Mouse (Mus musculus): Measurements from ENCODE around the gene Tmprss9. TPM values are rescaled to one million over a fixed set of nuclear protein-coding genes. Genes with fewer than 3 reads are reported as not detected.

Tmprss9 gene
- polyA plus RNA-seq, 1 experiment from 2014 or later, result 2.0 TPM

DNA sequence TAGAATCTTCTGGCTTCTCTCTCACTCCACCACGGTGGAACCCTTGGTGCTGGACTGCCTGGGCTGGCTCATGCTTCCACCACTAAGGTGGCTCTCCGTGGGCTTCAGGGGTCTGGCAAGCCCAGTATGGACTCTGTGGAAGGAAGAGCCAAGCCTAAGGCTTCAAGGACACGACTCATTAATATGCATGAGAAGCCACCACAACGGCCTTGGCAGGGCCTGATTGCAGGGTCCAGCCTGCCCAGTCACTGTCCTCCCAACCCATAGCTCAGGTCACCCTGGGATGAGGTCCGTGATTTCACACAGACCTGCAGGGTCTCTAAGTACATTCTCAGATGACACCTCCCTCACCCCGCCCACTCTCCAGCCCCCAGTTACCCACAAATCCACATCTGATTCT lies 31.8 kb upstream of the Tmprss9 start:
- ATAC-seq (ENCODE audit: low FRiP score, low TSS enrichment) (no peak), DNase-seq (ENCODE audit: low spot score) (no peak)
- H3K4me1 ChIP-seq (replicated peaks; ENCODE audit: control insufficient read depth, insufficient read depth), result no peaks in the 10 kb centered on the region
- 65% methylated on average over 6 of the region's 6 CpGs for WGBS
- TF ChIP-seq EP300 (optimal IDR thresholded peaks at IDR 0.05) (no peak), CTCF (IDR thresholded peaks at IDR 0.05; ENCODE audit: low read depth) (no peak)
- H3K4me2 ChIP-seq (replicated peaks; ENCODE audit: low read depth), result no peak overlapping the region
- H3K36me3 ChIP-seq (ENCODE audit: control insufficient read depth, insufficient read depth, low read length), result no peaks in the 10 kb centered on the region
- H3K27me3 ChIP-seq (ENCODE audit: control insufficient read depth, insufficient read depth, low read length), result peaks cover 4% of the 10 kb centered on the region; the same call in 1 of the 2 replicates
- no peak overlapping the region for H3K27ac ChIP-seq (replicated peaks)
- H3K9ac ChIP-seq (ENCODE audit: low read length), result no peak overlapping the region
- no peaks in the 10 kb centered on the region for H3K9me3 ChIP-seq (ENCODE audit: control insufficient read depth, low read length)
- no peak overlapping the region for H3K4me3 ChIP-seq (ENCODE audit: low read depth, low read length)

DNA sequence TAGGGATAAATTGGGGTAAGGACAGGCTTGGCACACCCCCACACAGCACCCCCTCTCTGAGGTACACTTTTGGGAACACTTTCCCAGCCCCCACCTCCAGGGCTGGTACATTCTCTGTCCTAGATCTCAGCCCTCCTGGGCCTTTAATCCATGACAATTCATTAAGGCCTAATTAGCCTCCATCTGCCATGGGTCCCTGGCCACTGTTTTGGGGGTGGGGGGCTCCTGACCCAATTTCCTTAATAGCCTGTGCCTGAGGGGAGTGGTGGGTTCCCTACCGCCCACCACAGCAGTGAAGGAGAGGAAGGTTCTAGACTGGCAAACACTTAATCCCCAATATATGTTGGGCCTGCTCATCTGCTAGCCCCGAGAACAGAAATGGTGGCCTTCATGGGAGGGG lies 30.0 kb upstream of the Tmprss9 start:
- Histone ChIP-seq H3K4me2 (replicated peaks; ENCODE audit: low read depth) (no peak overlapping the region), H3K27me3 (ENCODE audit: control insufficient read depth, insufficient read depth, low read length) (peaks cover 4% of the 10 kb centered on the region; the same call in 1 of the 2 replicates), H3K36me3 (ENCODE audit: control insufficient read depth, insufficient read depth, low read length) (no peaks in the 10 kb centered on the region), H3K9ac (ENCODE audit: low read length) (no peak overlapping the region), H3K4me3 (ENCODE audit: low read depth, low read length) (no peak overlapping the region), H3K27ac (replicated peaks) (no peak overlapping the region), H3K9me3 (ENCODE audit: control insufficient read depth, low read length) (no peaks in the 10 kb centered on the region), H3K4me1 (replicated peaks; ENCODE audit: control insufficient read depth, insufficient read depth) (no peaks in the 10 kb centered on the region)
- no peak for TF ChIP-seq CTCF (IDR thresholded peaks at IDR 0.05; ENCODE audit: low read depth)
- no peak for TF ChIP-seq EP300 (optimal IDR thresholded peaks at IDR 0.05)
- DNase-seq (ENCODE audit: low spot score), result no peak
- ATAC-seq (ENCODE audit: low FRiP score, low TSS enrichment), result no peak
- WGBS, result 68% methylated on average over 2 of the region's 2 CpGs

DNA sequence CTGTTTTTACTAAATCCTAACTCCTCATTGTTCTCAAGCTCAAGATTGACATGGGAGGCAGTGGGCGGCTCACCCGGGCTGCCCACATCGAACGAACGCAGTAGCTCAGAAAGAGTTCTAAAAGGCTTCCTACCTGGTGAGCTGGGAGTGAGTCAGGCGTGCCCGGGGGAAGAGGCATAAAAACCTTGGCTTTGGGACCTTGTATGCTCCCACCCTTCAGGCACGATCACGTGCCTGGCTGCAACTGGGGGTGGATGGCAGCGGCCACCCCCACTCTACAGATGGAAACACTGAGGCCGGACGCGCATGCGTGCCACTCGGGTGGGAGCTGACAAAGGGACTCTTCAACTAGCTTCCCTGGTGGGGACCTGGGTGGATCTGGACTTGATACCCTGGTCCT lies 29.3 kb upstream of the Tmprss9 start:
- no peak for ATAC-seq (ENCODE audit: low FRiP score, low TSS enrichment)
- H3K27me3 ChIP-seq (ENCODE audit: control insufficient read depth, insufficient read depth, low read length), result peaks cover 4% of the 10 kb centered on the region; the same call in 1 of the 2 replicates

DNA sequence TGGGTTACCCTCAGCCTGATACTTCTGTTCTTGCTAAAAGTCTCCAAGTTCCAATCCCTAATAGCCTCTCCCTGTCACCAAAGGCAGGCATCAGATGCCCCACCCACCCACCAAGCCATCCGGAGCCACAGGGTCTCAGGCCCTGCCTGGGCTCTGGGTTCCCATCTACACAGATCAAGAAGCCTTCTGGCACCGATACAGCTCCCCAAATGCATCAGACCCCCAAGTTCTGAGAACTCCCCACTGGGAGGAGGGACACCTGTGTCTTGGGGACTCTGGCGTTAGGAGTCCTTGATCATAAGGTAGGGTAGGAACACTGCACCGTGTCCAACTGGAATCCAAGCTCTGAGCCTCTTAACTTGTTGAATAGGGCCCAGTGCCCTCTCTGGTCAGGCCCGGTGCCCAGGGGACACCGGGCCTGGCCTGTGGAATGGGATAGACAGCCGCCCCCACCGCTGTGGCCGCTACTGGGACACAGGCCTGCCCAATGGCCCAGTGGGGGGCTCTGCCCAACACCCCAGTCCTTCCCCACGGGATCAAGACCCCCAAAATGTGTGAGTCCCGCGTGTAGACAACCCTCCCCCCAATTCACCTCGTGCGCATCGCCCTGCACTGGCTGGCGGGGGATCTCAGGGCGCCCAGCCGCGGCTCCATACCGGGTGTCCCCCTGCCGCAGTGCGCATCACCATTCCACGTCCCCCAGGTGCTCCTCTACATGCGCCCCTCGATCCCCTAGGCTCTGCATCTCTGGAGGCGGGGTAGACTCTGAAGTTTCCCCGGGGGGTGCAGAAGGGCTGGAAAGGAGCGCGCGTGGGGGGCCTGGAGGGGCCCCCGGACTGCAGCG lies 28.3 kb upstream of the Tmprss9 start:
- peaks cover 4% of the 10 kb centered on the region; the same call in 1 of the 2 replicates for H3K27me3 ChIP-seq (ENCODE audit: control insufficient read depth, insufficient read depth, low read length)
- TF ChIP-seq CTCF (IDR thresholded peaks at IDR 0.05; ENCODE audit: low read depth), result no peak
- no peak for TF ChIP-seq EP300 (optimal IDR thresholded peaks at IDR 0.05)
- DNase-seq (ENCODE audit: low spot score), result no peak
- no peak for ATAC-seq (ENCODE audit: low FRiP score, low TSS enrichment)
- no peak overlapping the region for H3K27ac ChIP-seq (replicated peaks)
- H3K4me2 ChIP-seq (replicated peaks; ENCODE audit: low read depth), result peak overlapping the region; percentile 62
- no peaks in the 10 kb centered on the region for H3K36me3 ChIP-seq (ENCODE audit: control insufficient read depth, insufficient read depth, low read length)
- no peaks in the 10 kb centered on the region for H3K9me3 ChIP-seq (ENCODE audit: control insufficient read depth, low read length)
- H3K4me1 ChIP-seq (replicated peaks; ENCODE audit: control insufficient read depth, insufficient read depth), result no peaks in the 10 kb centered on the region
- peak overlapping the region; percentile 43; the same call in 1 of the 2 replicates for H3K9ac ChIP-seq (ENCODE audit: low read length)
- peak overlapping the region; percentile 41 for H3K4me3 ChIP-seq (ENCODE audit: low read depth, low read length)
- 10% methylated on average over 31 of the region's 32 CpGs for WGBS

More for the DNA sequence above, 29.3 kb upstream of the Tmprss9 start:
- H3K4me2 ChIP-seq (replicated peaks; ENCODE audit: low read depth), result no peak overlapping the region
- no peaks in the 10 kb centered on the region for H3K36me3 ChIP-seq (ENCODE audit: control insufficient read depth, insufficient read depth, low read length)
- 73% methylated on average over 15 of the region's 15 CpGs for WGBS
- no peak overlapping the region for H3K9ac ChIP-seq (ENCODE audit: low read length)
- no peak for DNase-seq (ENCODE audit: low spot score)
- TF ChIP-seq CTCF (IDR thresholded peaks at IDR 0.05; ENCODE audit: low read depth), result no peak
- no peak for TF ChIP-seq EP300 (optimal IDR thresholded peaks at IDR 0.05)
- no peak overlapping the region for H3K4me3 ChIP-seq (ENCODE audit: low read depth, low read length)
- H3K4me1 ChIP-seq (replicated peaks; ENCODE audit: control insufficient read depth, insufficient read depth), result no peaks in the 10 kb centered on the region
- no peak overlapping the region for H3K27ac ChIP-seq (replicated peaks)
- H3K9me3 ChIP-seq (ENCODE audit: control insufficient read depth, low read length), result no peaks in the 10 kb centered on the region

DNA sequence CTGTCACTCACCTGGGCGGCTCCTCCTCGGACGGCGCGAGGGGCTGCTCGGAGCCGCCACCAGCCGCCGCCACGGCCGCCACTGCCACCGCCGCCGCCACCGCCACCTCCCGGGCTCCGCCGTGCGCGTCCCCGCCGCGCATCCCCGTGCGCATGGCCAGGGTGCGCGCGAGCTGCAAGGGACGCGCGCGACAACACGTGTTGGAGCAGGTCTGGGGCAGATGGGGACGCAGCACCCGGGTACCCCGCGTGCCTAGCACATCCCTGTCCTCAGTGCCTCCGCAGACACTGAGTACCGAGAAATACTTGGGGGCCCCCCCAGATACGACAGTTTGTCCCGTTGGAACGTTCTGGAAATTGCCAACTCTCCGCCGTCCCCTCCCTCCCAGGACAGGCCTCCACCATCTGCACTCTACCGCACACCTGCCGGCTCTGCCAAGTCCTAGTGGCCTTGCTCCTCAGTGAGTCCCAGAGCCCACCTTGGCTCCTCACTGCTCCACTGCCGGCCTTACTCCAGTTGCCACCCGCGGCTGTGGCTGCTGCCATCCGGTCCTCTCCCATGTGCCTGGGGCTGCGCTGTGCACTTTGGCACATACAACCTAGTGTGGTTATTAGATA lies 27.6 kb upstream of the Tmprss9 start, which contains the start of gene Lingo3:
Lingo3 (minus strand) TSS at position 109 of the 617 bp plus-strand sequence.
- ATAC-seq (ENCODE audit: low FRiP score, low TSS enrichment) (0 out of 2 replicates have a peak, but pooled peaks have one; percentile 9), DNase-seq (ENCODE audit: low spot score) (no peak)
- Histone ChIP-seq H3K27me3 (ENCODE audit: control insufficient read depth, insufficient read depth, low read length) (peaks cover 4% of the 10 kb centered on the region; the same call in 1 of the 2 replicates), H3K27ac (replicated peaks) (no peak within 1 kb of the TSS), H3K4me3 (ENCODE audit: low read depth, low read length) (peak within 1 kb of the TSS; percentile 41), H3K36me3 (ENCODE audit: control insufficient read depth, insufficient read depth, low read length) (no peaks in the 10 kb centered on the region), H3K9ac (ENCODE audit: low read length) (peak within 1 kb of the TSS; percentile 43; the same call in 1 of the 2 replicates), H3K9me3 (ENCODE audit: control insufficient read depth, low read length) (no peaks in the 10 kb centered on the region), H3K4me2 (replicated peaks; ENCODE audit: low read depth) (peak within 1 kb of the TSS; percentile 62), H3K4me1 (replicated peaks; ENCODE audit: control insufficient read depth, insufficient read depth) (0 out of 2 replicates have a peak, but pooled peaks cover 2% of the 10 kb centered on the region)
- WGBS, result 5% methylated on average over 41 of the region's 51 CpGs
- TF ChIP-seq EP300 (optimal IDR thresholded peaks at IDR 0.05) (no peak), CTCF (IDR thresholded peaks at IDR 0.05; ENCODE audit: low read depth) (no peak)
